Mouse (Mus musculus): ENCODE data around the gene Nkain4. TPM values are rescaled to one million over a fixed set of nuclear protein-coding genes. Genes with fewer than 3 reads are reported as not detected.

Gene Nkain4
- polyA plus RNA-seq, 1 experiment from 2014 or later = 34.5 TPM

DNA sequence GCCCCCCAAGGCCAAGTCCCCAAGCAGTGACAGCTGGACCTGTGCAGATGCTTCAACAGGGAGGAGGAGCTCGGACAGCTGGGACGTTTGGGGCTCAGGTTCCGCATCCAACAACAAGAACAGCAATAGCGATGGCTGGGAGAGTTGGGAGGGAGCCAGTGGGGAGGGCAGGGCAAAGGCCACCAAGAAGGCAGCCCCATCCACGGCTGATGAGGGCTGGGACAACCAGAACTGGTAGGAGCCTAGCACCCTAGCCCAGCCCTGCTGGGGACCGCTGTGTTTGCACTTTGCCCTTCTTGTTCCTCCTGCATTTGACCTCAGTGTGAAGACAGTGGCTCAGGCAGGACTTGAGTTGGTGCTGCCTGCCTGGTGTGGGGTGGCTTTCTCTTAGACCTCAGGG lies 26.6 kb upstream of the Nkain4 start:
- Histone ChIP-seq H3K4me3 (replicated peaks) (no peak overlapping the region), H3K4me2 (no peak overlapping the region), H3K9ac (no peak overlapping the region), H3K4me1 (no peaks in the 10 kb centered on the region), H3K27me3 (no peaks in the 10 kb centered on the region), H3K9me3 (replicated peaks) (no peaks in the 10 kb centered on the region), H3K36me3 (peaks cover 70% of the 10 kb centered on the region), H3K27ac (no peak overlapping the region)
- WGBS = 67% methylated on average over 6 of the region's 6 CpGs
- ATAC-seq (replicated peaks; ENCODE audit: low FRiP score) = no peak

DNA sequence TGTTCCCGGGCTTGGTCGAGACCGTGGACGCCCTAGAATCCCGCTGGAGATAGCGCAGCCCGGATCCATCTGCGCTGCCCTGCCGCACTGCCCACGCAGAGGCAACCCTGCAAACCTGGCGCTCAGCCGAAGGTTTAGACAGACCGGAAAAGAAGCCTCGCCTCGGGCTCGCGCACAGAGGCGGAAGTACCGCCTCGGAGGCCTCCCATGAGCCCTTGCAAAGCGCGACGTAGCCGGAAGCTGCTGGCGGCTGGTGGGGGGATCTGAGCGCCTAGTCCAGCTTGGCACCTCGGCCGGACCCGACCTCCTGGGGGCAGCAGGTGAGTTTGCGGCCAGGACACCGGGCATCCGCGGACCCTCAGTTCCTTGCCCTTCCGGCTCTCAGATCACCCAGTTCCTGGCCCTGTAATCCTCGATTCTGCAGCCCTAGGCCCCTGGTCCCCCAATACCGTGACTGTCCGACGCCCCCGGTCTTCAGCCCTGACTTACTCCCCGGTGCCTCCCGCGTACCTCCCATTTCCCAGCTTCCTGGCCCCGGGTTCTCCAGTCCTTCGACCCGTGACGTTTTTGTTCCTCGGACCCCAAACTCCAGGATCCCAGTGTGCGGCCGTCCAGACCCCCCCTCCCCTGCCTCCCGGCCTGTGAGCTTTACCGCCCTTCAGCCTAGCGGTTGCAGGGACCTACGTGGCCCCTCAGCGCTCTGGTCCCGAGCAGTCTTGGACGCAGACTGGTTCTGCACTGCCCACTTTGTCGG lies 12.7 kb upstream of the Nkain4 start, which contains the start of gene Arfgap1:
Arfgap1 (plus strand) TSS at position 216 of the 754 bp plus-strand sequence.
- WGBS = under 1% methylated on average over 57 of the region's 57 CpGs
- no peaks in the 10 kb centered on the region for H3K9me3 ChIP-seq (replicated peaks)
- H3K27ac ChIP-seq = peak within 1 kb of the TSS; percentile 91
- peaks cover 35% of the 10 kb centered on the region for H3K36me3 ChIP-seq
- H3K4me1 ChIP-seq = peaks cover 27% of the 10 kb centered on the region
- peak within 1 kb of the TSS; percentile 94 for H3K9ac ChIP-seq
- H3K27me3 ChIP-seq = no peaks in the 10 kb centered on the region
- ATAC-seq (replicated peaks; ENCODE audit: low FRiP score) = peak; percentile 96
- H3K4me3 ChIP-seq (replicated peaks) = peak within 1 kb of the TSS; percentile 94
- H3K4me2 ChIP-seq = peak within 1 kb of the TSS; percentile 64

DNA sequence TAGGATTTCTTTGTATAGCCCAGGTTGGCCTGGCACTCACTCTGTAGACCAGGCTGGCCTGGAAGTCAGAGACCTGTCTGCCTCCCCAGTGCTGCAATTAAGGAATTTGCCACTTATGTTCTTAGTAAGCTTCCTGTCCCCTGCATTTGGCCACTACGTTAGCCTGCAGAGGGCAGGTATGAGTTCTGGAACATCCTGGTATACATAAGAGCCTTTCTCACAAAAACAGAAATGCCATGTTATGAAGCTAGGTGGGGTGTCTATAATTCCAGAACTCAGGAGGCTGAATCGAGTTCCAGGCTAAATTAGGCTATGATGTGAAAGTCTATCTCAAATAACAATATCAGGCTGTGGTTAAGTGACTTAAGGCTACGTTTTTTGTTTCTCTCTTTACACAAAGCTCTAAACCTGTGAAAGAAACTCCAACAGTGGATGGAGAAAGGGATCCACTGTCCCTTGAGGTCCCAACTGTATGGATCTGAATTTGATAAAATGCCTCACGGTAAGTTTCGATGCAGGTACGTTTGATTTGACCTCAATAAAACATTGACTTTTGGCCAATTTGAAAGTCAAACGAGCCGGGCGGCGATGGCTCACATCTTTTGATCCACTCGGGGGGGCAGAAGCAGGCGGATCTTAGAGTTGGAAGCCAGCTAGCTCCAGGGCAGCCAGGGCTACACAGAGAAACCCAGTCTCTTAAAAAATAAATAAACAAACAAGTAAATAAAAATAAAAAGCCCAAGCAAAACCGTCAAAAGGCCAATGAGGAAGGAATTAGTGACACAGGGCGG lies 11.8 kb upstream of the Nkain4 start:
- peak overlapping the region; percentile 64 for H3K4me2 ChIP-seq
- no peaks in the 10 kb centered on the region for H3K27me3 ChIP-seq
- ATAC-seq (replicated peaks; ENCODE audit: low FRiP score) = 0 out of 2 replicates have a peak, but pooled peaks have one; percentile 16
- H3K9ac ChIP-seq = peak overlapping the region; percentile 94
- H3K9me3 ChIP-seq (replicated peaks) = no peaks in the 10 kb centered on the region
- H3K36me3 ChIP-seq = peaks cover 26% of the 10 kb centered on the region
- peak overlapping the region; percentile 91 for H3K27ac ChIP-seq
- H3K4me3 ChIP-seq (replicated peaks) = peak overlapping the region; percentile 94
- 10% methylated on average over 14 of the region's 14 CpGs for WGBS
- peaks cover 27% of the 10 kb centered on the region for H3K4me1 ChIP-seq

DNA sequence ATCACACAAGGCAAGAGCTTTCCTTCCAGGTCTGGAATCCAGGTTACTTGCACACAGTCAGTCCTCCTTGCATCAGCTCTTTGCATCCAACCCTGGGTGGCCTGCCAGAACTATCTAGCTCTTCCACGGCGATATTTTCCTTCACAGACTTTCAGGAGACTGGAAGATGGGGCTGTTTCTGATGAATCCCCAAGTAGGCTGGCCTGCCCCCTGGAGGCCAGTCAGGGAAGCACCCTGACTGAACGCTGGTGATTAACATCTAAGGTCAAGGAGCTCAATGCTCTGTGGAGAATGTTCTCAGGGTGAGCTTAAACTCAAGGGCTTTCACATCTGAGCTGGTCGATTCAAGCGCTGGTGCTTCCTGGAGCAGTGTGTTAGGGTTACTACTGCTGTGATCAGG lies 9.5 kb upstream of the Nkain4 start:
- no peaks in the 10 kb centered on the region for H3K9me3 ChIP-seq (replicated peaks)
- H3K27me3 ChIP-seq = no peaks in the 10 kb centered on the region
- H3K9ac ChIP-seq = no peak overlapping the region
- ATAC-seq (replicated peaks; ENCODE audit: low FRiP score) = no peak
- H3K4me1 ChIP-seq = peaks cover 21% of the 10 kb centered on the region
- WGBS = 4% methylated on average over 5 of the region's 5 CpGs
- H3K36me3 ChIP-seq = peaks cover 2% of the 10 kb centered on the region
- H3K4me3 ChIP-seq (replicated peaks) = no peak overlapping the region
- no peak overlapping the region for H3K4me2 ChIP-seq
- no peak overlapping the region for H3K27ac ChIP-seq

DNA sequence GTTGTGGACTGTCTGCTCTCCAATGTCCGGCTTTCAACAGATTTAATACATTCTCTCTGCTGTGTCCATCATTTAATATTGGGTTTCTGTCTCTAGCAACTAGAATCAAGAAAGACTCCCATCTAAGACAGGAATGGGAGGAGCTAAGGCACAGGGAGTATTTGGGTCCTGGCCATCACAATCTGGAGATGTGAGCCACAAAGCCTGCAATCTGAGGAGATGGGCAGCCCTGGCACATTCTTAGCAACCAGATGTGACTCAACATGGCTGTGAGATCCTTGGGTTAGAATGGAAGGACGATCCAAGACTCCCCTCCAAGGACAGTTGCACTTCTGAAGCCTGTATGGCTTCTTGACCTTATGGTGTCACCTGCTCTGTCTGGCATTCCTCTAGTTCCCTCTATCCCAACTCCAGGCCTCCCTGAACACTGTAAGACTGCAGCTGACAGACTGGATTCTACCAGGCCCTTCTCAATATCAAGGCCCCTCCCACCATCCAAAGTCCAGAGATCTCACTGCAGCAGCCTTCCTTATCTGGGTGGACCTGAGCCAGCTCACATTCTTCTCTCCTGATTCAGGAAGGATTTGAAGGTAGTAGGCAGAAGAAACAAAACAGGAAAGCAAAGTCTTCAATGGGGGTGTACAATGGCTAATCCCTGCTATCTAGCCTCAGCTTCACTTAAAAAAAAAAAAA lies 8.3 kb upstream of the Nkain4 start:
- H3K4me3 ChIP-seq (replicated peaks) = no peak overlapping the region
- H3K4me2 ChIP-seq = no peak overlapping the region
- ATAC-seq (replicated peaks; ENCODE audit: low FRiP score) = no peak
- H3K27me3 ChIP-seq = no peaks in the 10 kb centered on the region
- 0 out of 2 replicates have a peak overlapping the region, but pooled peaks have one; percentile 1 for H3K9ac ChIP-seq
- no peaks in the 10 kb centered on the region for H3K36me3 ChIP-seq
- WGBS = 82% methylated on average over 2 of the region's 2 CpGs
- no peaks in the 10 kb centered on the region for H3K9me3 ChIP-seq (replicated peaks)
- peaks cover 9% of the 10 kb centered on the region for H3K4me1 ChIP-seq
- no peak overlapping the region for H3K27ac ChIP-seq

DNA sequence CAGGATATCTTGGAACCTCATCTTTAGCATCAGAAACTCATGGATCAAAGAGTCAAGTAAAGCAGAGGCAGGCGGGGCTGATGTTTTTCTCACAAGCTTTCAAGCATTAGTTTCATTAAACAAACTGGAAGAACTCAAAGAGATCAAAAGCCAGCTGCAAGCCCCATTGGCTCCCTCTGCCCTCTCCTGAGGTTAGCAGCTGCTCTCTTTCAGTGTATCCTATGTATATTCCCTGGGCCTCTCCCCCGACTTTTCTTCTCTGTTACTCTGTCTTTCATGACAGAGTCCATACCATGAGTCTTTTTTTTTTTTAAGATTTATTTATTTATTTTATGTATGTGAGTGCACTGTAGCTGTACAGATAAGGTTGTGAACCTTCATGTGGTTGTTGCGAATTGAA lies 5.7 kb upstream of the Nkain4 start:
- H3K36me3 ChIP-seq = no peaks in the 10 kb centered on the region
- H3K4me2 ChIP-seq = no peak overlapping the region
- H3K9ac ChIP-seq = no peak overlapping the region
- no peaks in the 10 kb centered on the region for H3K9me3 ChIP-seq (replicated peaks)
- WGBS = 45% methylated on average over 3 of the region's 3 CpGs
- ATAC-seq (replicated peaks; ENCODE audit: low FRiP score) = no peak
- H3K4me1 ChIP-seq = peaks cover 8% of the 10 kb centered on the region
- H3K27ac ChIP-seq = no peak overlapping the region
- no peak overlapping the region for H3K4me3 ChIP-seq (replicated peaks)
- H3K27me3 ChIP-seq = peaks cover 4% of the 10 kb centered on the region; the same call in 1 of the 2 replicates

DNA sequence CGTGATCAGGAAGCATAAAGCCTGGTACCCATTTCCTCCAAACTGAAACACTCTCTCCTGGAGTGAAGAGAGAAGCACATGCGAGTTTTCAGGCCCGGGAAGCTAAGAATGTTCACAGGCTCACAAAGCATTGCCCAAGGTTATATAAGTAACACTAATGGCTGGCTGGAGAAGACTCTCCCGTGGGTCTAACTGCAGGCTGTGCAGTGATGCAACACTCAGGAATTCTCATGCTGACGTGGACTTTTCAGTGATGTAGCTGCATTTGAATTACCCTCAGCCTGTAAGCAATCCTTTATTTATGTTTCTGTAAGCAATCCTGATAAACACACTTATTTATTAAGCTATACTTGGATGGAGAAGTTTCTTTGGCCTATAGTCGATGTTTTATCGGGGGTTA lies 5.1 kb upstream of the Nkain4 start:
- no peaks in the 10 kb centered on the region for H3K9me3 ChIP-seq (replicated peaks)
- no peak overlapping the region for H3K4me2 ChIP-seq
- H3K9ac ChIP-seq = no peak overlapping the region
- no peak for ATAC-seq (replicated peaks; ENCODE audit: low FRiP score)
- H3K4me1 ChIP-seq = peaks cover 14% of the 10 kb centered on the region
- 68% methylated on average over 7 of the region's 7 CpGs for WGBS
- H3K36me3 ChIP-seq = no peaks in the 10 kb centered on the region
- H3K27ac ChIP-seq = no peak overlapping the region
- H3K4me3 ChIP-seq (replicated peaks) = no peak overlapping the region
- peaks cover 7% of the 10 kb centered on the region for H3K27me3 ChIP-seq

DNA sequence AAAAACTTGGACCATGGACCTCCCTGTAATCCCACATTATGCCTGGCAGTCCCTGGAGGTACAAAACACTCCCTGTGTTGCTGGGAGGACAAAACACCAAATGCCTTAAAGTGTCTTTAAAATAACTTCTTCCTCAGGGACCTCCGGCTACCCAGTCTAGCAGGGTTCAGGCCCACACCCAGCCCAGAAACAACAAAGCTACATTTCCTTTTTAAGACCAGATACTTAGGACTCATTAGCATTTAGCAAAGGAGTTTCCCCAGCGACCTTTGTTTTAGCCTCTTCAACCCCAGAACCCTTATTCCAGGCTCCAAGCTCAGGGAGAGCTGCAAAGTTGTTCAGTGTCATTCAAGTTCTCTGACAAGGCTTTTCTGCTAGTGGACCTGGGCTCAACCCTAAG lies 861 bp downstream of the Nkain4 start:
- 32% methylated on average over 2 of the region's 2 CpGs for WGBS
- Histone ChIP-seq H3K27ac (peak overlapping the region; percentile 65; the same call in 1 of the 2 replicates), H3K27me3 (peaks cover 26% of the 10 kb centered on the region), H3K4me2 (peak overlapping the region; percentile 94), H3K36me3 (no peaks in the 10 kb centered on the region), H3K4me3 (replicated peaks) (peak overlapping the region; percentile 61), H3K9me3 (replicated peaks) (no peaks in the 10 kb centered on the region), H3K9ac (peak overlapping the region; percentile 53; the same call in 1 of the 2 replicates), H3K4me1 (peaks cover 40% of the 10 kb centered on the region)
- no peak for ATAC-seq (replicated peaks; ENCODE audit: low FRiP score)

DNA sequence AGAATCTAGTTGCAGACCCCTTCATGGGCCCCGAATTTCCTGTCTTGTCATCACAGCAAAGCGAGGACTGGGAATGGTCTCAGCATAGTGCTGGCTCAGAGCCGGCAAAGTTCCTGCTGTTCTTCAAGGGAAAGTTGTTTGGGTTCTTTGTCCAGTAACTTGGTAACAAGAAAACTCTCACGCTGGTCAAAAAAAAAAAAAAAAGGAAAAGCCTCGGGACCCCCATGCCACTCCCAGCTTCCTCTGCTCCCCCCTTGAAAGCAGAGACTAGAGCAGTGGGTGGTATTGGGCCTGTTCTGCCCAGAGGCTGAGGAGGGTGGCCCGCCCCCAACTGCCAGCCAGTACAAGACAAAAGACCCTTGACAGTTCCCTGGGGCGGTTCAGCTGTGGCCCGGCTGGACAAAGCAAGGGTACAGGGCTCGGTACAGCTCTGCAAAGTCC lies 1.7 kb downstream of the Nkain4 start:
- peaks cover 40% of the 10 kb centered on the region for H3K4me1 ChIP-seq
- H3K4me3 ChIP-seq (replicated peaks) = peak overlapping the region; percentile 61
- 17% methylated on average over 9 of the region's 9 CpGs for WGBS
- H3K36me3 ChIP-seq = no peaks in the 10 kb centered on the region
- peak overlapping the region; percentile 48; the same call in 1 of the 2 replicates for H3K27ac ChIP-seq
- H3K4me2 ChIP-seq = peak overlapping the region; percentile 94
- peaks cover 26% of the 10 kb centered on the region for H3K27me3 ChIP-seq
- ATAC-seq (replicated peaks; ENCODE audit: low FRiP score) = no peak
- H3K9me3 ChIP-seq (replicated peaks) = no peaks in the 10 kb centered on the region
- 0 out of 2 replicates have a peak overlapping the region, but pooled peaks have one; percentile 26 for H3K9ac ChIP-seq

DNA sequence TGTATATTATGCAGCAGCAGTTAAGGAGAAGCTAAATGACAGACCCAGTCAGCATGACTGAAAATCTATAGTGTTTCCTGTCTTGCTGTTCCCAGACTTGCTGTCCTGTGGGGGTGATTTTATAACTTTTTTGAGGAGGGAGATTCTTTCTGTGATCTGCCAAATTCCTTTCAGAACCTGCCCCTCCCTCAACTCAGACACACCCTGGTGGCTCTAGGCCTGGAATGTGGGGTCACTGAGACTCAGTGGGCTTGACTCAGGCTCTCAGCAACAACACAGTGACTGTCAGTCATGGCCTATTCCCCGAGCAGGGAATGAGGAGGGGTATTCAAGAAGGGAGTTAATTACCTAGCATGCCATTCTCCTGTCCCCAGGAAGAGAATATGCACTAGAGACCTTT lies 4.6 kb downstream of the Nkain4 start:
- peaks cover 22% of the 10 kb centered on the region for H3K27me3 ChIP-seq
- H3K4me1 ChIP-seq = peaks cover 29% of the 10 kb centered on the region
- no peaks in the 10 kb centered on the region for H3K36me3 ChIP-seq
- H3K4me2 ChIP-seq = no peak overlapping the region
- no peak for ATAC-seq (replicated peaks; ENCODE audit: low FRiP score)
- no peaks in the 10 kb centered on the region for H3K9me3 ChIP-seq (replicated peaks)
- no peak overlapping the region for H3K27ac ChIP-seq
- H3K4me3 ChIP-seq (replicated peaks) = no peak overlapping the region
- whole genome bisulfite sequencing = 8% methylated on average over 1 of the region's 1 CpGs
- H3K9ac ChIP-seq = no peak overlapping the region

DNA sequence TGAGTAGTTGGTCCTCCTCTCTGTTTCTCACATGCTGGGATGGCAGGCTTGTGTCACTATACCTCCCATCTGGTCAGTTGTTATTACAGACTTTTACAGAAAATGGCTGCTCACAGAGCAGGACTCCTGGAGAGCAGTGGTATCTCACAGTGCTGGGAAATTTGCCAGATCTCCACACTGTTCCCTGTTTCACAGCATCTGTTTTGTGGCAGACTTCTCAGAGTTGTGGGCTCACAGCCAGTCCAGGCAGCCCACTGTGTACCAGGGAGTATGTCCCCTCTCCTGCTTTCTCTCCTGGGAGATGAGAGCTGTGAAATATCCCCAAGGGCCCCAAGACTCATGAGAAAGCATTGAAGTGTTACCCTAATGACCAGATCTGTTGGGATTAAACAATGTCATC lies 12.6 kb downstream of the Nkain4 start:
- Histone ChIP-seq H3K4me3 (replicated peaks) (no peak overlapping the region), H3K27ac (no peak overlapping the region), H3K9ac (no peak overlapping the region), H3K4me1 (no peaks in the 10 kb centered on the region), H3K9me3 (replicated peaks) (no peaks in the 10 kb centered on the region), H3K36me3 (no peaks in the 10 kb centered on the region), H3K27me3 (no peaks in the 10 kb centered on the region), H3K4me2 (no peak overlapping the region)
- ATAC-seq (replicated peaks; ENCODE audit: low FRiP score) = no peak

DNA sequence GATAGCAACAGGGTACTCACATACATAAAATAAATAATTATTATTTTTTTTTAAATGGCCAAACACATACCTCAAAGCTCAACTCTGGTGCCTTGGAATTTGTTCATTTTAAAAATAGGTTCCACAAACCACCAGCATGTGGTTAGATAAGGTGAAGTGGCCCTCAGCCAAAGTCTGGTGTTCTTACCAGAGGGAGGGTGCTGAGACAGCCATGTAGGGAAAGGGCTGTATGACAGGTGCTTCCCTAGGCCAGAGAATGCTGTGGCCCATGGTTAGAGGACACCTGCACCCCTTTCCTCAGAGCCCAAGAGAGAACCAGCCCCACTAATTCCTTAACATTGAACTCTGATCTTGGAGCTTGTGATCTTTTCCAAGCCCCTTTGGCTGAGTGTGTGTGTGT lies 14.3 kb downstream of the Nkain4 start:
- Histone ChIP-seq H3K27me3 (no peaks in the 10 kb centered on the region), H3K4me1 (no peaks in the 10 kb centered on the region), H3K4me2 (no peak overlapping the region), H3K27ac (no peak overlapping the region), H3K36me3 (no peaks in the 10 kb centered on the region), H3K9ac (no peak overlapping the region), H3K9me3 (replicated peaks) (no peaks in the 10 kb centered on the region), H3K4me3 (replicated peaks) (no peak overlapping the region)
- no peak for ATAC-seq (replicated peaks; ENCODE audit: low FRiP score)
